ENCODE assay signal across 8 mouse cellular contexts in the genomic region with DNA sequence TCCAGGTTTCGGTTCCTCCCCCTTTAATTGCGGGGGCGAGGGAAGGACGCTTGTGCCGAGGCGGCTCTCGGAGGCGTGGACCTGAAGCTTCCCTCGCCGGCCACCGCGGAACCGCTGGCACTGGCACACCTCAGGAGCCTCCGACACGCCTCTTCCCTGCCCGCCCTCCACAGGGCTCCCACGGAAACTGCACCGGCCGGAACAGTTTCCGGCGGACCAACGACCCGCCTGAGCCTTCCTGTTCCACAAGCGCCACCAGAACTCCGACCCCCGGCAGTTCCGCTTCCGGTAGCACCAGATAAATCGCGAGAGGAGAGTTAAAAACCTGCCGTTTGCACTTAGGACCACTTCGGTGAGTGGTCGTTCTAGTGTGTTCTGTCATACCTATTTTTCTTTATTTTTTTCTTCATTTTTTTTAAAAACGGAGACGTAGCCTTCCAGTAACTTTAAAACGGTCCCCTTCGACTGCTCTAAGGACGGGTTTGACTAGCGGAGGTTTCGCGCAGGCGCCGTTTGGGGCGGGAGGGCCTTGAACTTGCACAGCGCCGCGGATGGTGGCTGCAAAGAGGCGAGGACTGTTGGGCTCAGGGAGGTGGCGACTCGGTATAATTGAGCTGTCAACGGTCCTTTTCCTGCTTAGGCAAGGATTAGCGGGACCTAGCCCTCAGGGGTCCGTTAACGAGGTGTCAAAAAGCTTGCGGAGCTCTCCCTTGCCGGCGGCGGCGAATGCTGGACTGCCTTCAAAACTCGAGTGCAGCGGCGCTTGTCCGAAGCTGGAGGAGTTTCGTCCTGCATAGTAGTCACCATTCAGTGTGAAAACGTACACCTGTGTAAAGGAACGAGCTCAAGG. TPM values are rescaled to one million over a fixed set of nuclear protein-coding genes. Genes with fewer than 3 reads are reported as not detected.
A peak's percentile ranks its signal among the peaks of the same experiment; 100 is the strongest.
DNase-seq lines count a peak whose midpoint lies in the region; ATAC-seq and TF ChIP-seq lines count a peak whose summit lies in the region.

Gene Gin1 (plus strand): TSS at position 269 of the 850 bp plus-strand sequence.
Gene Ppip5k2 (minus strand): TSS at position 508 of the 850 bp plus-strand sequence.

- H3K79me2 ChIP-seq in C2C12 (ENCODE audit: control insufficient read depth, insufficient read depth), result peaks cover 78% of the 10 kb centered on the region
- H3K79me2 ChIP-seq in liver, adult 2 months (ENCODE audit: control insufficient read depth, insufficient read depth, low read length), result peaks cover 4% of the 10 kb centered on the region; the same call in 1 of the 2 replicates
- peaks cover 42% of the 10 kb centered on the region for H3K79me2 ChIP-seq in myocyte (ENCODE audit: control insufficient read depth, insufficient read depth)

- H3K4me2 ChIP-seq in heart, embryonic 11.5 days, result peak within 1 kb of the TSS; percentile 70
- H3K4me2 ChIP-seq in kidney, embryonic 16.5 days (replicated peaks; ENCODE audit: low read depth, low read length), result peak within 1 kb of the TSS; percentile 81
- peak within 1 kb of the TSS; percentile 83 for H3K4me2 ChIP-seq in myocyte (ENCODE audit: low read depth)

- H3ac ChIP-seq in C2C12 (ENCODE audit: control insufficient read depth, insufficient read length, low read depth), result peak within 1 kb of the TSS; percentile 95
- H3ac ChIP-seq in myocyte (ENCODE audit: control insufficient read depth, insufficient read length), result peak within 1 kb of the TSS; percentile 43

- WGBS in heart, embryonic 11.5 days (ENCODE audit: insufficient replicate concordance), result under 1% methylated on average over 66 of the region's 66 CpGs
- under 1% methylated on average over 65 of the region's 66 CpGs for WGBS in kidney, embryonic 16.5 days
- WGBS in liver, adult 2 months, result under 1% methylated on average over 65 of the region's 66 CpGs

- peak; percentile 99 for ATAC-seq in heart, embryonic 11.5 days (replicated peaks; ENCODE audit: insufficient number of reproducible peaks, low FRiP score, low TSS enrichment)
- ATAC-seq in kidney, embryonic 16.5 days (ENCODE audit: low FRiP score, low TSS enrichment), result peak; percentile 99

- H3K9me3 ChIP-seq in erythroblast, embryonic 14.5 days (ENCODE audit: control insufficient read depth, low read length), result no peaks in the 10 kb centered on the region
- no peaks in the 10 kb centered on the region for H3K9me3 ChIP-seq in heart, embryonic 11.5 days (replicated peaks; ENCODE audit: control insufficient read depth, low read length)
- no peaks in the 10 kb centered on the region for H3K9me3 ChIP-seq in kidney, embryonic 16.5 days (ENCODE audit: low read length)

- H3K27me3 ChIP-seq in C2C12 (ENCODE audit: control insufficient read depth, insufficient read depth, insufficient read length), result no peaks in the 10 kb centered on the region
- no peaks in the 10 kb centered on the region for H3K27me3 ChIP-seq in erythroblast, embryonic 14.5 days (ENCODE audit: control insufficient read depth)
- no peaks in the 10 kb centered on the region for H3K27me3 ChIP-seq in heart, embryonic 11.5 days (ENCODE audit: control insufficient read depth, insufficient read depth, low read length)
- H3K27me3 ChIP-seq in kidney, embryonic 16.5 days (ENCODE audit: insufficient read depth, low read length), result no peaks in the 10 kb centered on the region
- no peaks in the 10 kb centered on the region for H3K27me3 ChIP-seq in liver, adult 2 months (ENCODE audit: control insufficient read depth, insufficient read depth, low read length)
- no peaks in the 10 kb centered on the region for H3K27me3 ChIP-seq in myocyte (ENCODE audit: control insufficient read depth, insufficient read depth, insufficient read length)
- H3K27me3 ChIP-seq in splenic B cell, adult 2 months (ENCODE audit: control insufficient read depth, insufficient read depth, low read length, poor library complexity, severe bottlenecking), result no peaks in the 10 kb centered on the region

- TF ChIP-seq POLR2A in brain, embryonic 14.5 days (IDR thresholded peaks at IDR 0.05; ENCODE audit: borderline replicate concordance, extremely low read depth, insufficient read depth, insufficient read length, poor library complexity, severe bottlenecking), result peak; percentile 74; the same call in 1 of the 2 replicates
- TF ChIP-seq POLR2A in liver, adult 2 months (IDR thresholded peaks at IDR 0.05; ENCODE audit: extremely low read depth, insufficient read depth, low read length), result peak; percentile 74
- TF ChIP-seq POLR2A in myocyte (IDR thresholded peaks at IDR 0.05; ENCODE audit: insufficient read length, low read depth), result peak; percentile 88

- H3K79me3 ChIP-seq in C2C12 (ENCODE audit: low read depth), result peaks cover 42% of the 10 kb centered on the region

- peaks cover 63% of the 10 kb centered on the region for H3K4me1 ChIP-seq in erythroblast, embryonic 14.5 days (ENCODE audit: control insufficient read depth)
- peaks cover 6% of the 10 kb centered on the region for H3K4me1 ChIP-seq in heart, embryonic 11.5 days (ENCODE audit: control insufficient read depth, insufficient read depth, low read length)
- peaks cover 16% of the 10 kb centered on the region for H3K4me1 ChIP-seq in kidney, embryonic 16.5 days (ENCODE audit: insufficient read depth, low read length)
- H3K4me1 ChIP-seq in liver, adult 2 months (ENCODE audit: control insufficient read depth, insufficient read depth, low read length), result peaks cover 7% of the 10 kb centered on the region; the same call in 1 of the 2 replicates

- H3K27ac ChIP-seq in heart, embryonic 11.5 days (ENCODE audit: low read depth, low read length), result peak within 1 kb of the TSS; percentile 82
- peak within 1 kb of the TSS; percentile 92 for H3K27ac ChIP-seq in kidney, embryonic 16.5 days (ENCODE audit: low read length)
- H3K27ac ChIP-seq in liver, adult 2 months (replicated peaks; ENCODE audit: insufficient read depth, low read depth, low read length), result peak within 1 kb of the TSS; percentile 92

- H3K4me3 ChIP-seq in C2C12 (ENCODE audit: insufficient read depth, poor library complexity, severe bottlenecking), result peak within 1 kb of the TSS; percentile 93
- H3K4me3 ChIP-seq in erythroblast, embryonic 14.5 days (replicated peaks), result peak within 1 kb of the TSS; percentile 79
- H3K4me3 ChIP-seq in heart, embryonic 11.5 days (ENCODE audit: low read depth, low read length), result peak within 1 kb of the TSS; percentile 99
- H3K4me3 ChIP-seq in kidney, embryonic 16.5 days (ENCODE audit: low read length), result peak within 1 kb of the TSS; percentile 96
- H3K4me3 ChIP-seq in liver, adult 2 months (ENCODE audit: insufficient read depth, low read depth, low read length), result peak within 1 kb of the TSS; percentile 87
- H3K4me3 ChIP-seq in myocyte, result peak within 1 kb of the TSS; percentile 94

- peak within 1 kb of the TSS; percentile 89 for H3K9ac ChIP-seq in heart, embryonic 11.5 days (ENCODE audit: low read depth, low read length)
- peak within 1 kb of the TSS; percentile 85 for H3K9ac ChIP-seq in kidney, embryonic 16.5 days (replicated peaks; ENCODE audit: low read length)
- peak within 1 kb of the TSS; percentile 90 for H3K9ac ChIP-seq in liver, adult 2 months (ENCODE audit: low read depth, low read length)

- H3K36me3 ChIP-seq in C2C12 (ENCODE audit: control insufficient read depth, insufficient read depth), result no peaks in the 10 kb centered on the region
- H3K36me3 ChIP-seq in erythroblast, embryonic 14.5 days (ENCODE audit: control insufficient read depth), result peaks cover 3% of the 10 kb centered on the region
- H3K36me3 ChIP-seq in heart, embryonic 11.5 days (ENCODE audit: control insufficient read depth, insufficient read depth, low read length), result no peaks in the 10 kb centered on the region
- no peaks in the 10 kb centered on the region for H3K36me3 ChIP-seq in kidney, embryonic 16.5 days (ENCODE audit: insufficient read depth, low read length)
- no peaks in the 10 kb centered on the region for H3K36me3 ChIP-seq in liver, adult 2 months (ENCODE audit: control insufficient read depth, insufficient read depth, low read length)
- no peaks in the 10 kb centered on the region for H3K36me3 ChIP-seq in myocyte (ENCODE audit: control insufficient read depth, insufficient read depth)
- no peaks in the 10 kb centered on the region for H3K36me3 ChIP-seq in splenic B cell, adult 2 months (ENCODE audit: control insufficient read depth, insufficient read depth, low read length, poor library complexity, severe bottlenecking)

- peak; percentile 99 for DNase-seq in brain, embryonic 14.5 days (ENCODE audit: low read depth)
- peak; percentile 90 for DNase-seq in liver, adult 2 months (ENCODE audit: extremely low read depth, low read depth, low spot score)
- peak; percentile 95 for DNase-seq in splenic B cell, adult 2 months (ENCODE audit: low read depth, low spot score)

- peak; percentile 36 for TF ChIP-seq CTCF in C2C12 (IDR thresholded peaks at IDR 0.05; ENCODE audit: control insufficient read depth, insufficient read depth, insufficient read length)
- TF ChIP-seq CTCF in brain, embryonic 14.5 days (IDR thresholded peaks at IDR 0.05; ENCODE audit: borderline replicate concordance, extremely low read depth, insufficient read depth, insufficient read length), result peak; percentile 41; the same call in 1 of the 2 replicates
- TF ChIP-seq CTCF in liver, adult 2 months (IDR thresholded peaks at IDR 0.05; ENCODE audit: low read depth, low read length), result peak; percentile 46

TF ChIP-seq in C2C12, 6 proteins besides CTCF, POLR2A, EP300 and RAD21 (continues in another document):
- TF ChIP-seq FOSL1 (IDR thresholded peaks at IDR 0.05; ENCODE audit: insufficient read depth, low read length, poor library complexity, severe bottlenecking) (no peak), USF1 (IDR thresholded peaks at IDR 0.05; ENCODE audit: low read depth) (no peak)

TF ChIP-seq in myocyte, 11 proteins besides CTCF, POLR2A, EP300 and RAD21 (continues in another document):
- TF ChIP-seq POLR2AphosphoS2 (IDR thresholded peaks at IDR 0.05; ENCODE audit: insufficient read length, low read depth), result peak; percentile 80

RNA-seq across cellular contexts. Expression of gene Gin1, which starts in this region (rescaled TPM):
- polyA plus RNA-seq in C2C12 (2012; fragmentation: generic; extraction: Trizol) (3.2 TPM), myocyte (2012; fragmentation: generic; extraction: Trizol) (4.0 TPM)
- 6.7 and 6.8 TPM in 2 replicates for polyA plus RNA-seq in brain, embryonic 14.5 days (2012; rRNA removed)
- polyA plus RNA-seq in erythroblast, embryonic 14.5 days (2012), result 0.19 and 0.29 TPM in 2 replicates
- polyA plus RNA-seq in heart, embryonic 11.5 days (2014; fragmentation: Nextera tagmentation; extraction: Ambion mirVana), result 12.5 and 16.7 TPM in 2 replicates
- 17.3 and 17.7 TPM in 2 replicates for polyA plus RNA-seq in kidney, embryonic 16.5 days (2015; fragmentation: Nextera tagmentation; extraction: Ambion mirVana)
- total RNA-seq in liver, adult 2 months (2014; rRNA removed), result 8.3 and 9.9 TPM in 2 replicates
- 1.4 and 1.9 TPM in 2 replicates for polyA plus RNA-seq in liver, adult 2 months (2012; rRNA removed)

RNA-seq across cellular contexts. Expression of gene Ppip5k2, which starts in this region (rescaled TPM):
- 3.8 TPM for polyA plus RNA-seq in C2C12 (2012; fragmentation: generic; extraction: Trizol)
- 55.7 and 65.7 TPM in 2 replicates for polyA plus RNA-seq in brain, embryonic 14.5 days (2012; rRNA removed)
- 0.04 and 0.11 TPM in 2 replicates for polyA plus RNA-seq in erythroblast, embryonic 14.5 days (2012)
- polyA plus RNA-seq in heart, embryonic 11.5 days (2014; fragmentation: Nextera tagmentation; extraction: Ambion mirVana), result 33.2 and 37.4 TPM in 2 replicates
- 30.3 and 35.1 TPM in 2 replicates for polyA plus RNA-seq in kidney, embryonic 16.5 days (2015; fragmentation: Nextera tagmentation; extraction: Ambion mirVana)
- 34.2 and 34.3 TPM in 2 replicates for total RNA-seq in liver, adult 2 months (2014; rRNA removed)
- polyA plus RNA-seq in liver, adult 2 months (2012; rRNA removed), result 4.0 and 5.2 TPM in 2 replicates
- polyA plus RNA-seq in myocyte (2012; fragmentation: generic; extraction: Trizol), result 3.7 TPM

Comparison
In these comparisons a context has a peak if more than half of its experiments do, and no peak if none do; other contexts are left out.
1. Peak in every context shown above with its lines: DNase-seq, ATAC-seq, H3K4me3 ChIP-seq and H3K27ac ChIP-seq.